Mouse (Mus musculus): Measurements from ENCODE around the gene Pank3. TPM values are rescaled to one million over a fixed set of nuclear protein-coding genes. Genes with fewer than 3 reads are reported as not detected.

The Pank3 gene
- total and polyA plus RNA-seq, 3 experiments = 12.0 to 20.7 (median 19.6) TPM

- H3K36me3 ChIP-seq (ENCODE audit: control insufficient read depth in 1 of 2, insufficient read depth in 2 of 2, low read length in 2 of 2) = peaks cover 4 to 22% of the 10 kb centered on the region in 2 experiments; a peak in 3 of 4 replicates
- H3K27ac ChIP-seq (ENCODE audit: control insufficient read depth, low read depth, low read length) = peak overlapping the region; percentile 81
- peak overlapping the region; percentile 94 to 99 for H3K4me3 ChIP-seq (ENCODE audit: control insufficient read depth in 1 of 2, insufficient read depth in 1 of 2, low read depth in 2 of 2, low read length in 2 of 2)
- peaks cover 2 to 17% of the 10 kb centered on the region in 2 experiments for H3K4me1 ChIP-seq (ENCODE audit: control insufficient read depth in 1 of 2, insufficient read depth in 2 of 2, low read length in 2 of 2)
- DNase-seq (ENCODE audit: low read depth, low spot score) = peak; percentile 83
- H3K27me3 ChIP-seq (ENCODE audit: control insufficient read depth in 1 of 2, insufficient read depth in 2 of 2, low read length in 2 of 2) = no peaks in the 10 kb centered on the region
- no peaks in the 10 kb centered on the region for H3K9me3 ChIP-seq (replicated peaks; ENCODE audit: insufficient read depth, low read length)
- H3K9ac ChIP-seq (ENCODE audit: control insufficient read depth, low read depth, low read length, poor library complexity, severe bottlenecking) = peak overlapping the region; percentile 99
- peaks cover 37% of the 10 kb centered on the region for H3K79me2 ChIP-seq (ENCODE audit: control insufficient read depth, insufficient read depth, low read length, poor library complexity)
- no peak for TF ChIP-seq SMC3 (IDR thresholded peaks at IDR 0.05; ENCODE audit: low read depth, low read length)
- no peak for TF ChIP-seq RCOR1 (IDR thresholded peaks at IDR 0.05; ENCODE audit: low read depth, low read length)
- no peak for TF ChIP-seq RAD21 (IDR thresholded peaks at IDR 0.05; ENCODE audit: low read depth, low read length)
- no peak for TF ChIP-seq BHLHE40 (IDR thresholded peaks at IDR 0.05; ENCODE audit: borderline replicate concordance, low read depth, low read length)
- TF ChIP-seq POLR2A (IDR thresholded peaks at IDR 0.05; ENCODE audit: control insufficient read depth in 1 of 2, insufficient read depth in 1 of 2, low read depth in 1 of 2, low read length in 2 of 2, poor library complexity in 1 of 2) = peak in 1 of 2 experiments; percentile 68; a peak in 2 of 4 replicates
- TF ChIP-seq POLR2AphosphoS2 (IDR thresholded peaks at IDR 0.05; ENCODE audit: low read length) = peak; percentile 75
- peak; percentile 81 for TF ChIP-seq MXI1 (IDR thresholded peaks at IDR 0.05; ENCODE audit: low read depth, low read length)
- no peak for TF ChIP-seq TBP (IDR thresholded peaks at IDR 0.05; ENCODE audit: low read depth, low read length)
- 0 out of 2 replicates have a peak, but pooled peaks have one; percentile 91 for TF ChIP-seq CHD1 (IDR thresholded peaks at IDR 0.05; ENCODE audit: low read depth, low read length)
- TF ChIP-seq ZNF384 (IDR thresholded peaks at IDR 0.05; ENCODE audit: low read depth, low read length) = no peak
- peak; percentile 89 for TF ChIP-seq SIN3A (IDR thresholded peaks at IDR 0.05; ENCODE audit: low read length)
- TF ChIP-seq MAZ (IDR thresholded peaks at IDR 0.05; ENCODE audit: low read depth, low read length) = peak; percentile 17; the same call in 1 of the 2 replicates
- TF ChIP-seq MEF2A (IDR thresholded peaks at IDR 0.05; ENCODE audit: extremely low read depth, insufficient replicate concordance, low read depth, low read length, poor library complexity, severe bottlenecking) = no peak
- peak; percentile 91 for TF ChIP-seq ZMIZ1 (IDR thresholded peaks at IDR 0.05; ENCODE audit: low read depth, low read length)
- TF ChIP-seq HCFC1 (IDR thresholded peaks at IDR 0.05; ENCODE audit: low read depth, low read length) = no peak
- peak; percentile 68; the same call in 1 of the 2 replicates for TF ChIP-seq NELFE (IDR thresholded peaks at IDR 0.05; ENCODE audit: low read depth, low read length)
- TF ChIP-seq JUND (IDR thresholded peaks at IDR 0.05; ENCODE audit: low read depth, low read length) = no peak
- no peak for TF ChIP-seq USF1 (IDR thresholded peaks at IDR 0.05; ENCODE audit: low read depth, low read length)
- TF ChIP-seq MAFK (IDR thresholded peaks at IDR 0.05; ENCODE audit: borderline replicate concordance, low read depth, low read length) = no peak
- TF ChIP-seq TCF12 (IDR thresholded peaks at IDR 0.05; ENCODE audit: low read depth, low read length) = peak; percentile 40; the same call in 1 of the 2 replicates
- TF ChIP-seq E2F4 (IDR thresholded peaks at IDR 0.05; ENCODE audit: borderline replicate concordance, low read depth, low read length) = no peak
- TF ChIP-seq POLR2AphosphoS5 (IDR thresholded peaks at IDR 0.05; ENCODE audit: borderline replicate concordance, low read depth, low read length) = no peak
- TF ChIP-seq EP300 (IDR thresholded peaks at IDR 0.05; ENCODE audit: low read depth in 1 of 2, low read length in 2 of 2) = no peak
- no peak for TF ChIP-seq USF2 (IDR thresholded peaks at IDR 0.05; ENCODE audit: borderline replicate concordance in 1 of 2, insufficient read depth in 1 of 2, low read depth in 1 of 2, low read length in 2 of 2)
- no peak for TF ChIP-seq ZC3H11A (IDR thresholded peaks at IDR 0.05; ENCODE audit: low read depth, low read length)
- no peak for TF ChIP-seq ELF1 (IDR thresholded peaks at IDR 0.05; ENCODE audit: low read depth, low read length)
- TF ChIP-seq GABPA (IDR thresholded peaks at IDR 0.05; ENCODE audit: low read depth, low read length) = no peak
- TF ChIP-seq CTCF (IDR thresholded peaks at IDR 0.05 in 2 of 3, conservative IDR thresholded peaks at IDR 0.05 in 1 of 3; ENCODE audit: control insufficient read depth in 1 of 3, insufficient read depth in 1 of 3, low read depth in 2 of 3, low read length in 3 of 3, poor library complexity in 1 of 3, severe bottlenecking in 1 of 3) = no peak
- no peak for TF ChIP-seq KAT2A (conservative IDR thresholded peaks at IDR 0.05; ENCODE audit: low read depth, low read length)
- TF ChIP-seq UBTF (IDR thresholded peaks at IDR 0.05; ENCODE audit: borderline replicate concordance, insufficient read depth, low read depth, low read length) = no peak
- no peak for TF ChIP-seq ZKSCAN1 (IDR thresholded peaks at IDR 0.05; ENCODE audit: low read depth, low read length)
- no peak for TF ChIP-seq MYB (IDR thresholded peaks at IDR 0.05; ENCODE audit: low read depth, low read length)
- TF ChIP-seq TAL1 (IDR thresholded peaks at IDR 0.05; ENCODE audit: low read length) = no peak
- TF ChIP-seq NRF1 (IDR thresholded peaks at IDR 0.05; ENCODE audit: insufficient read depth, low read depth, low read length, poor library complexity, severe bottlenecking) = no peak
- 0 out of 2 replicates have a peak, but pooled peaks have one; percentile 21 for TF ChIP-seq MAX (IDR thresholded peaks at IDR 0.05; ENCODE audit: low read length)
- no peak for TF ChIP-seq GATA1 (IDR thresholded peaks at IDR 0.05; ENCODE audit: low read depth, low read length)
Observed at GRCm38 (mm10) chr11:35769746-35770437, 608 bp downstream of the Pank3 start.
